Mouse (Mus musculus) intestine, embryonic 16.5 days (tissue): ENCODE measurements at regions not wholly inside any gene's neighbourhood (a gene's known extent, or its start where the extent isn't known, plus 50 kb on each side); places are given as distances from the start of the nearest gene placed in this dataset.
A peak's percentile ranks its signal among the peaks of the same experiment; 100 is the strongest.

Experiments used
- ATAC-seq: fragments of 200-750 bp; cut with Nextera tagmentation; 2 replicates; pipeline ENCODE4 v1.8.0; 2017; ENCODE audit warnings: moderate TSS enrichment, moderate library complexity
- H3K27ac ChIP-seq: fragments of 300-500 bp; sonication (generic); 2 replicates; pipeline ENCODE4 v1.5.1; 2014; ENCODE audit warnings: mild to moderate bottlenecking, low read length
- H3K27me3 ChIP-seq: fragments of 300-500 bp; sonication (generic); replicated peaks from 2 replicates; pipeline ENCODE4 v1.6.1; 2014; ENCODE audit warnings: low read length, control low read depth, mixed read lengths; ENCODE audit not compliant: control insufficient read depth, insufficient read depth
- H3K36me3 ChIP-seq: fragments of 300-500 bp; sonication (generic); 2 replicates; pipeline ENCODE4 v1.6.1; 2014; ENCODE audit warnings: low read length, control low read depth; ENCODE audit not compliant: control insufficient read depth, insufficient read depth
- H3K4me1 ChIP-seq: fragments of 300-500 bp; sonication (generic); 2 replicates; pipeline ENCODE4 v1.6.1; 2014; ENCODE audit warnings: low read length, control low read depth, mixed read lengths; ENCODE audit not compliant: control insufficient read depth, insufficient read depth
- H3K4me2 ChIP-seq: fragments of 300-500 bp; sonication (generic); 2 replicates; pipeline ENCODE4 v1.6.1; 2014; ENCODE audit warnings: low read depth, low read length, control low read depth
- H3K4me3 ChIP-seq: fragments of 300-500 bp; sonication (generic); 2 replicates; pipeline ENCODE4 v1.5.1; 2014; ENCODE audit warnings: mild to moderate bottlenecking, low read length
- H3K9ac ChIP-seq: fragments of 300-500 bp; sonication (generic); 2 replicates; pipeline ENCODE4 v1.6.1; 2014; ENCODE audit warnings: low read depth, low read length
- H3K9me3 ChIP-seq: fragments of 300-500 bp; sonication (generic); 2 replicates; pipeline ENCODE4 v1.6.1; 2016; ENCODE audit warnings: low read length, control low read depth; ENCODE audit not compliant: control insufficient read depth
- WGBS: fragments of 180-500 bp; shearing (Covaris S2); extraction: QIAGEN DNeasy Blood & Tissue Kit; methylation state at CpG from one replicate; pipeline ENCODE4 v1.1.7; 2014; 5-methylcytosine and 5-hydroxymethylcytosine counted together

DNA sequence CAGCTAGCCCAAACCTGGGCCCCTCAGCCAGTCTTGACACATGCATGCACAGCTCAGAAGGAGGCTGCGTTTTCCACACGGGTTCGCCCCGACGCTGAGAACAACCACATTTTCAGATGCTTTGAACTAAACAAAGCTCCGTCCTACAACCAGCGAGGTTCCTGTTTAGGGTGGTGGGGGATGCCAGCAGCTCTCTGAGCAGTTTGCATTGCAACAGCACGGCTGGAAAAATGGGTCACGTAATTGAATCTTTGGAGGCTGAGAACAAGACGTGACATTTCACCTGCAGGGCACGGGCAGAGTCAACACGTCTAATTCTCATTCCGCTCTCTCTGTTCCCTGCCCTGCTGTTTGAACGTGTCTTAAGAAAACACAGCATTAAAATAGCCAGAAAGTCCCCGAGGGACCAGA is 119.2 kb downstream of the Syk start:
- Histone ChIP-seq H3K9ac (no peak overlapping the region), H3K36me3 (no peaks in the 10 kb centered on the region), H3K4me3 (no peak overlapping the region), H3K4me1 (0 out of 2 replicates have a peak, but pooled peaks cover 3% of the 10 kb centered on the region), H3K27ac (no peak overlapping the region), H3K9me3 (no peaks in the 10 kb centered on the region), H3K27me3 (no peaks in the 10 kb centered on the region), H3K4me2 (no peak overlapping the region)
- no peak for ATAC-seq
- WGBS = 36% methylated on average over 15 of the region's 15 CpGs

DNA sequence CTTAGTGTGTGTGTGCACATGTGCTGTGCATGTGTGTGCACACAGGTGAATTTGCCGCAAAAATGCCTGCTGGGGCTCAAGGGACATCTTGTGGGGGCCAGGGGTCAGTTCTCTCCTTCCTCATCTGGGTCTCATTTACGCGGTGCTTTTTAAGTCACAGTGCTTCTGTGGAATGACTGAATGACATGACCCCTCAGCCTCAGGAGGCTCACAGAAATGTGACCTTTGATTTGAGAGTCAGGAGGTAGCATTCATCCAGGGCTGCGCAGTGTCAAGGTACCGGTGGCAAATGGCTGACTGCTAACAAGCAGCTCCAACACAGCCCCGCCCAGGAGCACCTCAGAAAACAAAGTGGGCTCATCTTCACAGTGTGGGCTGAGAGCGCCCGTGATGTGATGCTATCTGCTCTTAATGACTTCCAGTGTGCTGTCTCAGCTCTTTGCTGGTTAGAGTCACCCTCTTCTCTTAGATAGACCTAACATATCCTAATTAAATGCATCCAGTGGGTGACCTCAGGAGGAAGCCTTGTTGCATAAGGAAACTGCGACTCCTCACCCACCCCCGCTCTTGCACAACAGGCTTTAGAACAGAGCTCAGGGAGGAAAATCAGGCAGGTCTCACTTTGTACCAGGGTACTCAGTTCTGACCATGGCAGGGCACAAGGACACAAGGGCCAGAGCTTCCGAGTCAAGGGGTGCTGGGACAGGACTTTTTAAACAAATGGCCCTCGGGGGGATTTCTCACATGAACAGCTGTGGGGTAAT is 120.6 kb downstream of the Syk start:
- no peak overlapping the region for H3K27ac ChIP-seq
- 0 out of 2 replicates have a peak, but pooled peaks cover 3% of the 10 kb centered on the region for H3K4me1 ChIP-seq
- no peaks in the 10 kb centered on the region for H3K27me3 ChIP-seq
- no peak overlapping the region for H3K4me3 ChIP-seq
- H3K9ac ChIP-seq = no peak overlapping the region
- no peaks in the 10 kb centered on the region for H3K9me3 ChIP-seq
- H3K36me3 ChIP-seq = no peaks in the 10 kb centered on the region
- peak; percentile 23; the same call in 1 of the 2 replicates for ATAC-seq
- H3K4me2 ChIP-seq = no peak overlapping the region
- WGBS = 67% methylated on average over 12 of the region's 12 CpGs

DNA sequence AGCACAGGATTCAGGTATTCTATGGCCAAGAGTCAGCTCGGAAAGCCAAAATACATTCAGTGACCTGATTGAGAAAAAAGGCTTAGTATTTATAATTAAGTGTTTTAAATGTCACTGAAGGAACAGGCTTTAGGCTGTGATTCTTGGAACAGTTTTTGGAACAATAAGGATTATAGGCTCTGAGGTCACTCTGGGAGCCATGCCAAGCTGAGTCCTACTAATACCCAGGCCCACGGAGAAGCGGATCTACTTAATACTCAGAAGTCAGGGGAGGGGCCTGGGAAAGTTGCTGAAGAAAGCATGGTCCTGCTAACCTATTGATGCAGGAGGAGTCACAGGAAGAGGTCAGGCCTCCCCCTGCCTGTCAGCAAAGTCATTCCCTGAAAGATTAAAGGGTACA is 121.7 kb downstream of the Syk start:
- Histone ChIP-seq H3K4me3 (no peak overlapping the region), H3K4me1 (0 out of 2 replicates have a peak, but pooled peaks cover 3% of the 10 kb centered on the region), H3K36me3 (no peaks in the 10 kb centered on the region), H3K4me2 (no peak overlapping the region), H3K27me3 (no peaks in the 10 kb centered on the region), H3K27ac (no peak overlapping the region), H3K9me3 (no peaks in the 10 kb centered on the region), H3K9ac (no peak overlapping the region)
- WGBS = 61% methylated on average over 3 of the region's 3 CpGs
- no peak for ATAC-seq

DNA sequence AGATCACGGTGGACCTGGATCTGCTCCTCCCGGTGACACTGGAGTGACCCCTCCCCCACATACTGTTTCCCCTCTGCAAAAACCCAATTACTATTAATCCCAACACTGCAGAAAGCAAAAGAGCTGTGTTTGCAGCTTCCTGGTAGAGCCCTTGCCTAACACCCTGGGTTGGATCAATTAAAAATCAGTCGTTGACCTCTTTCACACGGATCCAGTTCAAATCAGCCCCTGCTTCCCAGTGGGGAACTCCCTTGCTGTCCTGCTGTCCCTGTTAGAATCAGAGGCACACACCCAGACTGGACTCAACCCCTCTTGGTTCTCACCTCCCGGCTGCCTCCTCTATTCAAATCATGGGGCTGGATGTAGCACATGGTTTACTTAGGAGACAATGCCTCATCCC is 126.6 kb downstream of the Syk start:
- no peak overlapping the region for H3K4me3 ChIP-seq
- WGBS = 57% methylated on average over 5 of the region's 5 CpGs
- no peaks in the 10 kb centered on the region for H3K27me3 ChIP-seq
- ATAC-seq = no peak
- no peak overlapping the region for H3K9ac ChIP-seq
- no peak overlapping the region for H3K27ac ChIP-seq
- no peaks in the 10 kb centered on the region for H3K4me1 ChIP-seq
- H3K36me3 ChIP-seq = no peaks in the 10 kb centered on the region
- H3K9me3 ChIP-seq = no peaks in the 10 kb centered on the region
- H3K4me2 ChIP-seq = no peak overlapping the region

DNA sequence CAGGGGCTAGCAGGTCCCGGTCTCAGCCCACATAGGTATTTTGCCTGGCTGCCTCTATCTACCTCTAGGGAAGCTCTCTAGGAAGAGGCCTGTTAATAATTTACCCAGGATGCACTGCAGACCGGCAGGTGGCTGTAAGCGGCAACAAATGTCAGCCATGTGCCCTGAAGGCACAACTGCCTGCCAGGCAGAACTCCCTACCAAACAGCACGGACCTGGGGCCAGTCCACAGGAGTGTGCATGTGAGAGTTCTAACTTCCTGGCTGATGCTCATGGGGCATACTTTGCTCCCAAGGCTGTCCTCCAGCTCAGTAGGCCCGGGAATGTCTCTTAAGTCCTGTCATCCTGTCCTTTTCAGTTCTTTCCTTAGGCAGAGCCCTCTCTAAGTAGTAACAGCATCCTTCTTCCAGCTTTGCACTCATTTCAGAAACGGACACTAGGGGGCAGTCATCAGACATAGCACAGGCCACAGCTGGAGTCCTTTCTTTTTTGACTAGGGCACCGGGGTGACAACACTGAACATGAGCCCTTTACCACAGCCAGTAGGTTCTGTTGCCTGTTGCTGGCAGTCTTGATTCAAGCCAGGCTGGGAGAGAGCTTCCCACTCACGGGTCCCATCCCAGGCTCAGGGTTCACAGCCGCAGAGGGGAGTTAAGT is 128.9 kb downstream of the Syk start:
- no peaks in the 10 kb centered on the region for H3K36me3 ChIP-seq
- no peak overlapping the region for H3K27ac ChIP-seq
- no peaks in the 10 kb centered on the region for H3K4me1 ChIP-seq
- H3K4me3 ChIP-seq = no peak overlapping the region
- WGBS = 29% methylated on average over 9 of the region's 9 CpGs
- no peak overlapping the region for H3K4me2 ChIP-seq
- H3K27me3 ChIP-seq = no peaks in the 10 kb centered on the region
- H3K9ac ChIP-seq = no peak overlapping the region
- peak; percentile 74 for ATAC-seq
- no peaks in the 10 kb centered on the region for H3K9me3 ChIP-seq

DNA sequence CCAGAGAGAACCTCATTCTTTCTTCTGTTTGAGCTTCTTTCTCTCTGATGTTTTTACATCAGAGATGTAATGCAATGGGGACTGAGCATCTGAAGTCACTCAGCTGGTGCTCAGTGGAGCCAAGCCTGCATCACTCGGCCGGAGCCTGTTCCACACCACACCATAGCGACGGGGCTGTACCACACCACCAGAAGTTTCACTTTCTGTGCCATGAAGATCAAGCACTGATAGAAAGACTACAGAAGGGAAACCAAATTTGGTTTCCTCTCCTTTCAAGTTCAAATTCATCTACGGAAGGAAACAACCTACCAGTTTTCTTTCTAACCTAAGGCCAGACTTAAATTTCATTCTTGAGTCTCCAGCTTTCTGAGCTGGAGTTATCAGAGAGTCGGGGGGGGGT is 138.5 kb downstream of the Syk start:
- Histone ChIP-seq H3K9me3 (no peaks in the 10 kb centered on the region), H3K4me1 (peaks cover 5% of the 10 kb centered on the region; the same call in 1 of the 2 replicates), H3K36me3 (no peaks in the 10 kb centered on the region), H3K4me2 (no peak overlapping the region), H3K4me3 (no peak overlapping the region), H3K9ac (no peak overlapping the region), H3K27ac (no peak overlapping the region), H3K27me3 (no peaks in the 10 kb centered on the region)
- 83% methylated on average over 6 of the region's 6 CpGs for WGBS
- ATAC-seq = no peak

DNA sequence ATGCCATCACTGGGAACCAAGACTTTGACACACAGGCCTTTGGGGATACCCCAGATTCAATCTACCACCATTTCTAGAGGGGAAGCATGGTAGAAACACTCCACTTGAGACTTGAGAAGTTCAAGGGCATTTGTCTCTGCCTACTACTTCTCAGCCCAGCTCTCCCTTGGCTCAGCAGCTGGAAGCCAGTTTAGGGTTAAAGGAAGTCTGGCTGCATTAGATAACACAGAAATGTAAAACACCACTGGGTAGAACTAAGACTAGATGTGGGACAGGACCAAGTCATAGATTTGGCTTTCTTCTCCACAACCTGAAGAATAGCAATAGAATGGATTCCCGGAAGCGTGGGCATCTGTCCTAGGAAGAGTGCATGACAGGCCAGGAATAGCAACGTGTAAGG is 139.7 kb downstream of the Syk start:
- Histone ChIP-seq H3K27ac (no peak overlapping the region), H3K4me3 (no peak overlapping the region), H3K36me3 (no peaks in the 10 kb centered on the region), H3K4me2 (no peak overlapping the region), H3K4me1 (peaks cover 5% of the 10 kb centered on the region; the same call in 1 of the 2 replicates), H3K9ac (no peak overlapping the region), H3K9me3 (no peaks in the 10 kb centered on the region), H3K27me3 (no peaks in the 10 kb centered on the region)
- ATAC-seq = no peak
- WGBS = 77% methylated on average over 3 of the region's 3 CpGs

DNA sequence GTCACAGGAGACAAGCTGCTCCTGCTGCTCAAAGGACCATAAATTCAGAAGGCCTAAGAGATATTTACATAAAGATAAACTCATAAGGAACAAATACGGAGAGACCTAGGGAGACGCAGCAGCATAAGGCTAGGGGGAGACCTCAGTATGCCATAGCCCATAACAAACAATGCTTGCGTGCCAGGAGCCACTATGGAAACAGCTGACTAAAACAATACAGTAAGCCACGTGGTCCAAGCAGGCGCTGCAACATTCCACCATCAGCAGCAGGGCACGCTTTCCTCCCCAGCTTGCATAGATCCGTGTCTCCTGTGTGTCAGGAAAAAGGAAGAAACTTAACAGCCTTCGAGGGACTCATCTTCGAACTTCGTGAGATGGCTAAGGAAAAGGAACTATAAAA is 143.1 kb downstream of the Syk start:
- Histone ChIP-seq H3K4me1 (peaks cover 5% of the 10 kb centered on the region; the same call in 1 of the 2 replicates), H3K4me2 (no peak overlapping the region), H3K36me3 (no peaks in the 10 kb centered on the region), H3K27me3 (no peaks in the 10 kb centered on the region), H3K4me3 (no peak overlapping the region), H3K27ac (no peak overlapping the region), H3K9me3 (no peaks in the 10 kb centered on the region), H3K9ac (no peak overlapping the region)
- ATAC-seq = peak; percentile 69
- 28% methylated on average over 10 of the region's 10 CpGs for WGBS

DNA sequence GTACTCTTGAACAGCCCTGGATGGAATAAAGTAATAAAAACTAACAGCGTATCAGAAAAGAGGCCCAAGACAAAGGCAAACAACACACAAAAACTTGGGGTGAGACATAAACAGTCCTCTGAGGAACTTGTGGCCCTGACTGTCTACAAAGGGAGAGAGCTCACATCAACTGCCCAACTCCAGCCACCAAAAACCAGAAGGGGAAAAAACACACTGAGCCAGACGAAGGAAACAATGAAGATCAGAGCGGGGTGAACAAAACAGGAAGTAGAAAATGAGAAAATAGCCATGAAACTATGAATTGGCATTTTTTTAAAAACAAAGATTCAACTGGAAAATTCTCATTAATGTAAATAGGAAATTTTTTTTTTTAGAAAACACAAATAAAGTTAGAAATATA is 143.6 kb downstream of the Syk start:
- no peak overlapping the region for H3K4me2 ChIP-seq
- H3K27me3 ChIP-seq = no peaks in the 10 kb centered on the region
- H3K36me3 ChIP-seq = no peaks in the 10 kb centered on the region
- H3K4me1 ChIP-seq = peaks cover 5% of the 10 kb centered on the region; the same call in 1 of the 2 replicates
- H3K27ac ChIP-seq = no peak overlapping the region
- no peak overlapping the region for H3K9ac ChIP-seq
- H3K9me3 ChIP-seq = no peaks in the 10 kb centered on the region
- no peak for ATAC-seq
- 64% methylated on average over 3 of the region's 3 CpGs for WGBS
- no peak overlapping the region for H3K4me3 ChIP-seq
